Mouse (Mus musculus): Measurements from ENCODE around the gene Ndufv1. TPM values are rescaled to one million over a fixed set of nuclear protein-coding genes. Genes with fewer than 3 reads are reported as not detected.

The Ndufv1 gene
- total RNA-seq, 2 experiments from 2014 or later = 359 to 601 TPM

DNA sequence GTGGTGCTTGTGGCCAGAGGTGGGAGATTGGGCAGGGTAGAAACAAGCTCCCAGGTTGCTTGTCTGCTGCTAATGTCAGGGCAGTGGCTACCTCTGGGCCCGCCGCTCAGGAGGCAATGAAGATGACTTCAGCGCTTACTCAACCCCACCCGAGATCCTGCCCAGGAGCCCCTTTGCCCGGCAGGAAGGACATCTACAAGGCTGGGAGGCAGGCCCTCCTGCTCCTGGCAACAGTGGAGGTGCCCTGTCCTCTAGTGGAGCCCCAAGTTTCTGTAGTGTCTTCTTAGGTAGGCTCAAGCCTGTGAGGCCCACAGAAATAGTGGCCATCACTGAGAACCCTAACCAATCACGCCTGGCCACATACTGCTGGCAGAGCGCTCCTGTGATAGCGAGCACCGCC lies 7.5 kb downstream of the Ndufv1 start:
- DNase-seq (ENCODE audit: low spot score in 2 of 2) = no peak

DNA sequence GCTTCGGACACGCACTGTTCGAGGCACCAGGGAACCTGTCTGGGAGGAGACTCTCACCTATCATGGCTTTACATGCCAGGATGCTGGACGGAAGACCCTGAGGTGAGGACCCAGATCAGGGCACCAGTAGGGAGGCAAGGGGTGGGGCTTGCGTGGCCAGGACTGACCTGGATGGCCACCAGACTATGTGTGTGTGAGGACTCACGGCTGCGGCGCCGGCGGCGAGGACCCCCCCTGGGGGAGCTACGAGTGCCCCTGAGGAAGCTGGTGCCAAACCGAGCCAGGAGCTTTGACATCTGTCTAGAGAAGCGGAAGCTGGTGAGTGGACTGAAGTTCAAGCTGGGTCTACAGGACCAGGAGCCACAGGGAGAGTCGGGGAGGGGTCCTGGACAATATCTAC lies 8.3 kb downstream of the Ndufv1 start:
- DNase-seq (ENCODE audit: low spot score in 2 of 2) = no peak

DNA sequence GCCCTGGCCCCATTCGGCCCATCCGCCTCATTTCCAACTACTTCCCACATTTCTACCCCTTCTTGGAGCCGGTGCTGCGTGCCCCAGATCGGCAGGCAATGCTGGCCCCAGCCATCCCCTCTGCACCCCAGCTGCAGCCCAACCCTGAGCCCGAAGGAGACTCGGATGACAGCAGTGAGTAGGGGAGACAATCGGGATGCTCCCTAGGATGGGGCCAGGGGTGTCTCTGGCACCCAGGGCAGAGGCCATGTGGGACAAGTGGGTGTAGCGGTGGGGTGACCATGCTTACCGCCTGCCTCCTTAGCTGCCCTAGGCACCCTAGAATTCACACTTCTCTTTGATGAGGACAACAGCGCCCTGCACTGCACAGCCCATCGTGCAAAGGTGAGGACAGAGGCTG lies 9.0 kb downstream of the Ndufv1 start:
- DNase-seq (ENCODE audit: low spot score in 2 of 2) = no peak

GRCm38 (mm10) chr19:4003112-4003511 lies 9.5 kb downstream of the Ndufv1 start, which contains the start of gene Doc2g:
Gene Doc2g (plus strand): TSS chr19:4003313.
- no peak for DNase-seq (ENCODE audit: low spot score in 2 of 2)

DNA sequence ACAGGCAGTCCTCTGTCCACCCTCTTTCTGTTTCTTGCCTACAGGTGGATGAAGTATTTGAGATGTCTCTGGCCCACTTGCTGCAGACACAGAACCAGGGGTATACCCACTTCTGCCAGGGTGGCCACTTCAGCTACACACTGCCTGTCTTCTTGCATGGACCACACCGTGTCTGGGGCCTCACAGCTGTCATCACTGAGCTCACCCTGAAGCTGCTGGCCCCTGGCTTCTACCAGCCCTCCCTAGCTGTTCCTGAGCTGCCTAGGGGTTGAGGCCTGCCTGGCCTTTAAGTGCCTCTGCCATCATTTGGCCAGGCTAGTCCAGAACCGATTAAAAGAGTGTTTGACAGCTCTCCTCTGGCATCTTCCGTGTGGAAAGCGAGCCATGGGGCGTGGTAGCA lies 10.9 kb downstream of the Ndufv1 start:
- no peak for DNase-seq (ENCODE audit: low spot score in 2 of 2)

DNA sequence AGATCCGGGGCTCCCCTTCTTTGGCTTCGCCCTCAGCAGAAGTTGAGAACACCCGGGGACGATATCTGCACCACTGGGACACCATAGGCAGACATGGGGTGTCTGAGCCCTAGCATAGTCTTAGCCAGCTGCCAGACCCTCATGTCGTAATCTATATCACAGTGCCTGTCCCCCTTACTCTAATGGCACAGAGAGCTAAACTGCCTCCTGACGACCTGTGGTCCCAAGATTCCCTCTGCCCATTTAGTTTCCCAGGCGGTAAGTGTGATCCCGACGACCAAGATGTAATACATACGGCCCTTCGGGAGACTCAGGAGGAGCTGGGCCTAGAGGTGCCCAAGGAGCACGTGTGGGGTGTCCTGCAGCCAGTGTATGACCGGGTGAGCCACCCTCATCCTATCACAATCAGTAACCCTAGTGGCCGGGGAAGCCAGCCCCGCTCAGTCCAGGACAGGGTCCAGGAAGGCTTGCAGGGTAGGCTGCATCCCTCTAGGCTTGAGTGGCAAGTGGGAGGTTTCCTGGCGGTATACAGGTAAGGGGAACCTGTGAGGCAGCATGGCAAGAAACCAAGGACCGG lies 11.6 kb downstream of the Ndufv1 start:
- no peak for DNase-seq (ENCODE audit: low spot score in 2 of 2)

- peak; percentile 87 to 88 for DNase-seq (ENCODE audit: low spot score in 2 of 2)
Observed at GRCm38 (mm10) chr19:4000119-4000900, 12.3 kb downstream of the Ndufv1 start, which contains the start of the genes Nudt8 and Gm49405. Gene Nudt8 (plus strand): TSS chr19:4000580. Gene Gm49405 (plus strand): TSS chr19:4000626.

DNA sequence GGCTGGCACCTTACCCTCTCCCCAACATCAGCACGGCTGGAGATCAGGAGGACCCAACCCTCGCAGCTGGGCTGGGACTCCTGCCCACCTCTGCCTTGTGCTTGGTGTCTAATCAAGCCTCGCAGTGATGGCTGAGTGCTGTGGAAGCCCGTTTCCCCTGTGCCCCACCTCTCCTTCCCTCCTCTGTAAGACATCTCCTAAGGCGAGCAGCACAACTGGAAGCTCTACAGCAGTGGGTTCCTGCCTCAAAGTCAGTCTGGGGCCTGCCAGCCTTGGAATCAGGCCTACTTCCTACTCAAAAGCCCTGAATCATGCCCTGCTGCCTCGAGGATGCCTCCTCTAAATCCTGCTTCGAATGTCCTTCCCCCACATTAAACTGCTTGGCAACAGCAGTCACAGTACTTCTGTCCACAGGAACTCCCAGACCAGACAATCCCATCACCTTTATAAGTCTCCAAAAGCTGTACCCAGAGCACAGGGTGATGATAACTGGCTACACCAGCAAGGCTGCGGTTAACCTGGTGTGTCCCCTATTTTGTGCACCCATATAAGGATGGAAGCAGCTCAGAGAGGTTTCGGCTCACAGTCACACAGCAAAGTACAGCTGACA lies 13.4 kb downstream of the Ndufv1 start:
- no peak for DNase-seq (ENCODE audit: low spot score in 2 of 2)

DNA sequence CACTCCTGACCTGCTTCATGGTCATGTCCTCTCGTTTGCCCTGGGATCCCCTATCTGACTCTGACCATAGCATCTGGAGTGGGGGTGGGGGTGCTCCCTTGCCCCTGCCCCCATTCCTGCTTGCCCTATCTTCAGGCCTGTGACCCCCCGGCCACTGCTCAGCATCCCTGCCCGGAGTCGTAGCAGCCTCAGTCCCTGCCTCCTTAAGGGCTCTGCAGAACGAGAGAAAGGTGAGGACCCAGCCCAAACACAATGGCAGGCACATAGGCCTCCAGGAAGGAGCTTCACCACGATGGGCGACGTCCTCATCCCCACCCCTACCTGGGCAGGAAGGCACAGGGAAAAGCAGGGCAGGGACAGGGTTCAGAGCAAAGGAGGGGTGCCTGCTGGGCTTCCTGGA lies 14.3 kb downstream of the Ndufv1 start:
- no peak for DNase-seq (ENCODE audit: low spot score in 2 of 2)

- no peak for DNase-seq (ENCODE audit: low spot score in 2 of 2)
Observed at GRCm38 (mm10) chr19:3997231-3997630, 15.4 kb downstream of the Ndufv1 start.

DNA sequence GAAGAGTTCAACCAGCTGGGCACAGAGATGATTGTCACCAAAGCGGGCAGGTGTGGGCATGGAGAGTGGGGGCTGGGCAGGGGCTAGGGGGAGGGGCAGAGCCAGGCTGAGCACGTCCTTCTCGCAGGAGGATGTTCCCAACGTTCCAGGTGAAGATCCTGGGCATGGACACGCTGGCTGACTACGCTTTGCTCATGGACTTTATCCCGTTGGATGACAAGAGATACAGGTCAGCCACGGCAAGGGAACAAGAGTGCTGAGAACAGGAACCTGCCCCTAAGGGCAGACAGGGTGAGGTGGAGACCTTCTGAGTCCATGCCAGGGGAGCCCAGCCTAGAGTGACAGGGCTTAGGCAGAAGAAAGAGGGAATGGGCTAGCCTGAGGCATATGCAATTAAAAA lies 15.9 kb downstream of the Ndufv1 start:
- DNase-seq (ENCODE audit: low spot score in 2 of 2) = no peak

- DNase-seq (ENCODE audit: low spot score in 2 of 2) = no peak
Observed at GRCm38 (mm10) chr19:3996106-3996505, 16.5 kb downstream of the Ndufv1 start.

GRCm38 (mm10) chr19:3995505-3995904 lies 17.1 kb downstream of the Ndufv1 start:
- DNase-seq (ENCODE audit: low spot score in 2 of 2) = no peak

DNA sequence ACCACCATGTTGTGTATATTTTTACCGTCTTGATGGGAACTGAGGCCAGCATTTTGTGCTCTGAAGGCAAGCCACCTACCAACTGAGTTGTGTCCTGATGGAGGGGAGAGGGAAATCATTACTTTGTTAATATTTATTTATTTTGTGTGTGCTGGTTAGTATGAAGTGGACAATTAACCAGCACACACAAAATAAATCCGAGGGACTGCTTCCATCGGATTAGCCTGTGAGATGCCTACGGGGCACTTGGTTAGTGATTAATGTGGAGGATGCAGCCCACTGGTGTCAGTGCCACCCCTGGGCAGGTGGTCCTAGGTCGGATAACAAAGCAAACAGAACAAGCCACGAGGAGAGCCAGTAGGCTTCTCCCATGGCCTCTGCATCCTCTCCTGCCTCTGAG lies 17.7 kb downstream of the Ndufv1 start:
- DNase-seq (ENCODE audit: low spot score in 2 of 2) = no peak

GRCm38 (mm10) chr19:3992416-3992815 lies 20.2 kb downstream of the Ndufv1 start, which contains the start of gene Tbx10:
Gene Tbx10 (plus strand): TSS chr19:3992752.
- DNase-seq (ENCODE audit: low spot score in 2 of 2) = no peak

GRCm38 (mm10) chr19:3991966-3992365 lies 20.6 kb downstream of the Ndufv1 start:
- no peak for DNase-seq (ENCODE audit: low spot score in 2 of 2)

DNA sequence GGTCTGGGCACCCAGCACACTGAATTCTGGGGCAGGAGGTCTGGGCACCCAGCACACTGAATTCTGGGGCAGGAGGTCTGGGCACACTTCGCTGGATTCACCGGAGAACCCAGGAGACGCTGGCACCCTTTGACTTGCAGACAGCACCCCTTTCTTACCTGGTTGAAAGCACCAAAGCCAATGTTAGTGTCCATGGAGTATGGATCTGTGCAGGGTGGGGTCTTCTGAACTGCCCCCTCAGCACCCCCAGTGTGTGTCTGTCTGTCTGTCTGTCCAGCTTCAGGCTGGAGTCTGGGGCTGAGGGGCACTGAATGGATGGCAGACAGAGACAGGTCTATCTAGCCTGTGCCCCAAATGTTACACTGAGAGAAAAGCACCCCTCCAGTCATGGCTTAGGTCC lies 21.0 kb downstream of the Ndufv1 start:
- DNase-seq (ENCODE audit: low spot score in 2 of 2) = no peak

GRCm38 (mm10) chr19:3990804-3991203 lies 21.8 kb downstream of the Ndufv1 start:
- DNase-seq (ENCODE audit: low spot score in 2 of 2) = no peak

DNA sequence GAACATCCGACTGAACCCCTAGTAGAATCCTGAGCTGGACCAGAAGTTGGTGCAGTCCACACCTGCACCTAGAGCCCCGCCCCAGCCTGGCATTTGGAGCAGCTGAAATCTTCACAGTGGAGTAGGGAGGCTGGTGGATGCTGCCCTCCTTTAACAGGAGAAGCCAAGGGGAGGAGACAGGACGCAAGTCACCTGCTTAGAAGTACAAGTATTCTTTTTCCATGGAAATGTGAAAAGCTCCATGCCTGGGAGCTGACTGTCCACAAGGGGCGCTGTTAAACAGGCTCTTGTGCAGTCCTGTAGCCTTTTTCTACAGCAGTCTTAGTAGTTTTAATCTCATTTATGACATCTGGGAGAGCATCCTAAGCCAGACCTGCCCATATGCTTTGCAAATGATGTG lies 23.9 kb downstream of the Ndufv1 start:
- DNase-seq (ENCODE audit: low spot score in 2 of 2) = no peak

DNA sequence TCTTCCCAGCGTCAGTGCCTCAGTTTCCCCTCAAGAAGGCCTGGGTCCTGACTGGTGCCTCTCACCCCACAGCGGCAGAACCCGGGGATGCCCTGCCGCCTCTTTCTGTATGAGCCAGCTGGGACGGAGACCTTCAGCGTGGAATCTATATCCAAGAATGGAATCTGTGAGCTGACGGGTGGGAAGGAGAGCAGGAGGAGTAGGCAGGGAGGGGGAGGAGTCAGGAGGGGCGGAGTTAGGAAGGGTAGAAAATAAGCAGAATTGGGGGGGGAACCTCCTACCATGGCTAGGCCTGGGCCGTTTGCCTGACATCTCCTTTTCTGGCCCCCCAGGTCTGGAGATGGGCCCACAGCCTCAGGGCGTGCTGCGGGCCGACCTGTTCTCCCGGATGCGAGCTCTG lies 24.5 kb downstream of the Ndufv1 start:
- no peak for DNase-seq (ENCODE audit: low spot score in 2 of 2)

DNA sequence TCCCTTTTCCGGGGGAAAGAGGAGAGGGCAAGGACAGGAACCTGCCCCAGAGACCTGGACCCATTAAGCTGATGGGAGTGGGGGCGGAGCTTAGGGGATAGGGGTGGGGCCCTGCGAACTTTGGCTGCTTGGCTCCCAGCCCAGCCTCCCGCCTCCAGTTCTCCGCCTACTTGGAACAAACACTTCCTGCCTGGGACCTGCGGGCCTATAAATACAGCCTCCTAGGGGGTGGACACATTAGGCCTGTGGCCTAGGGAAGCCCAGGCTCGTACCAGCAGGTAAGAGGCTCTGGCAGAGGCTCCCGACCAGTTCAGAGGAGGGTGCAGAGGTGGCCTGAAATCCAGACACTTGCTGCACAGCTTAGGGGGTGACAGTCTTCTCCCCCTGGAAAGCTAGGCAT lies 26.3 kb downstream of the Ndufv1 start, which contains the start of gene Acy3:
Acy3 (plus strand) TSS at position 237 of the 400 bp plus-strand sequence.
- peak; percentile 75 to 79 for DNase-seq (ENCODE audit: low spot score in 2 of 2)

DNA sequence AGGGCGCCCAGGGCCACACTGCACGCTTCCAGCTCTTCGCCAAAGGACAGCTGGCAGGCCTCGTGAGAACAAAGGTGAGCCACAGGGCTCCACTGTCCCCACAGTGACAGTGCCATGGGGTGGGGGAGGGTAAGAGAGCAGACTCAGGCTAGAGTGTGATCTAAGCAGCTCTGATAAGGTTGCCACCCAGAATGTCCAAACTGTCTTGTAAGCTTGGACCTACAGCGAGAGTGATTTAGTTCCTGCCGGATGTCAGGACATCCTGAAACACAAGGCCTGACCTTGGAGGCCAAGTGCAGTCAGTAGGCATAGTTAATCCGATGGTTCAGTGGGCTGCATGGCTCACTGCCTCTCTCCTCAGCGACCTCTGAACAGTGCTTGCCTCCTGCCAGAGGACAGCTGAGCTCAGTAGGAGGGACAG lies 27.3 kb downstream of the Ndufv1 start:
- DNase-seq (ENCODE audit: low spot score in 2 of 2) = peak in 1 of 2 experiments; percentile 29

Data from adrenal gland, adult 18-20 months (tissue).